Mouse (Mus musculus): ENCODE results near the gene Capn11.

The Capn11 gene

DNA sequence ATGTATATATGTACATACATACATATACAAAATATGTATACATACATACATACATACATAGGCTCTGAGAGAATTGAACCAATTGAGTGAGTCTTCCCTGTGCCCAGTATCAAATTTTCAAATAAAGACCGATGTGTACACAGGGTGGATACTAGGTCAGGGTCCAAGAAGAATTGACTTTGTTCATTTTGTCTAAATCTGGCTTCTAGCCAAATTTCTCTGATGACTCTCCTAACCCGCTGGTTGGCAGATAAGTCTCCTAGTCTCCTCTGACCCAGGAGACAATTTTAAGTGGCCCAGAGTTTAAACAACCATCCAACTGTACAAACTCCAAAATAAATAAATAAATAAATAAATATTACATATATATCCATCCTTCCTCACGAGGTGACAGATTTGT, 60.2 kb downstream of the Capn11 start:
- DNase-seq (ENCODE audit: low spot score), result no peak

DNA sequence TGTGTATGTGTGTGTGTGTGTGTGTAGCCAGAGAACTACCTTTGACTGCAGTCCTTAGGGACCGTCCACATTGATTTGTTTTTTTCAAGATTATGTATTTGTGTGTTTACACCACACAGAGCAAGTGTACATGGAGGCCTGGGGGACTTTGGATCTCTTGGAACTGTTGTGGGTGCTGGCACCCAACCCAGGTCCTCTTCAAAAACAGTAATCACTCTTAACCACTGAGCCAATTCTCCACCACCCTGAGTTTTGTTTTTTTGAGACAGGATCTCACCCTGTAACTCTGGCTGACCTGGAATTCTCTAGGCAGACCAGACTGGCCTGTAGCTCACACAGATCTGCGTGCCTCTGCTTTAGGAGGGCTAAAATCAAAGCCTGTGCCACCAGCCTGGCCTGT, 60.7 kb downstream of the Capn11 start:
- no peak for DNase-seq (ENCODE audit: low spot score)

DNA sequence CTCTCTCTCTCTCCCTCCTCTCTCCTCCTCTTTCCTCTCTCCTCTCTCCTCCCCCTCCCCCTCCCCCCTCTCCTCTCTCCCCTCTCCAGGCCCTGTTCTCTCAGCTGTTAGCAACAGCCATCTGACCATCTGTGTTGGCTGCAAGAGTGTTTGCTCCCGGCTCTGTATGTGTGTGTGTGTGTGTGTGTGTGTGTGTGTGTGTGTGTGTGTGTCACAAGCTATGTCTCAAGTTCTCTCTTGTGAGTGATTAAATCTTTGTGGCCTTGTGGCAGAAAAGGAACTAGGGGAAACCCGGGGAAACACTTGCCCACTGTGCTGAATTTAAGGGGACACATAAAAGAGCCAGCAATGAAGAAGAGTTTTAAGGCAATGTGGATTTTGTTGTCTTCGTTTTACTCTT, 61.3 kb downstream of the Capn11 start:
- no peak for DNase-seq (ENCODE audit: low spot score)

DNA sequence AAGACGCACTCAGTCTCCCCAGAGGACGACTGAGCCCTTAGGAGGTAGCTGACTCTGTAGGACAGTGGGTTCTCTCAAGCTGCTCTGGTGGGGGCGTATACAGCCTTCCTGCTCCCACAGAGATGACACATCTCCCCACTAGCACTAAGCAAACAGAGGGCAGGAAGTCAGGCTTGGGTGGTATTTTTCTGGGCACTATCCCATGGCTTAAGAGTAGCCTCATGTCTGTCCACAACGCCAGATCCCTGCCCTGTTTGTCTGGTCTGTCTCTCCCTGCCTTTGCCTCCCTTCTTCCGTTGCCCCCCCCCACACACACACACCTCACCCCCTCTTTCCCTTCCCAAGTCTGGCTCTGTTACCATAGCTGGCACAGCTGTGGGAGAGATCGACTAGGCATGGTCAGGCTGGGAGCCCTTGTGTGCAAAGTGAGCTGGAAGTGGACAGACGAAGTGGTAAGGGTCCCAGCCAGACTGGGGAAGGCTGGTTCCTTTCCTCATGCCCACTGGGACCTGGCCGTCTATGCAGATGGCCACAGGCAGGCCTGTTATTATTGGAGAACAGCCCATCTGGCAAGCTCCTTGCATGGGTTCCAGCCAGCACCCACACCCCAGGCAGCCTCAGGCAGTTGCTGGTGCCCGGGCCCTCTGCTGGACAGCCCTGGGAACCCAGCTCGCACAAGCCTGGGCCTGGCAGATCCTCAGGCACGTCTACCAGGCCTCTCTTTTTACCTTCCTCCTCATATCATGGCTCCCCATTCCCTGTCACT, 62.3 kb downstream of the Capn11 start:
- DNase-seq (ENCODE audit: low spot score), result peak; percentile 51

DNA sequence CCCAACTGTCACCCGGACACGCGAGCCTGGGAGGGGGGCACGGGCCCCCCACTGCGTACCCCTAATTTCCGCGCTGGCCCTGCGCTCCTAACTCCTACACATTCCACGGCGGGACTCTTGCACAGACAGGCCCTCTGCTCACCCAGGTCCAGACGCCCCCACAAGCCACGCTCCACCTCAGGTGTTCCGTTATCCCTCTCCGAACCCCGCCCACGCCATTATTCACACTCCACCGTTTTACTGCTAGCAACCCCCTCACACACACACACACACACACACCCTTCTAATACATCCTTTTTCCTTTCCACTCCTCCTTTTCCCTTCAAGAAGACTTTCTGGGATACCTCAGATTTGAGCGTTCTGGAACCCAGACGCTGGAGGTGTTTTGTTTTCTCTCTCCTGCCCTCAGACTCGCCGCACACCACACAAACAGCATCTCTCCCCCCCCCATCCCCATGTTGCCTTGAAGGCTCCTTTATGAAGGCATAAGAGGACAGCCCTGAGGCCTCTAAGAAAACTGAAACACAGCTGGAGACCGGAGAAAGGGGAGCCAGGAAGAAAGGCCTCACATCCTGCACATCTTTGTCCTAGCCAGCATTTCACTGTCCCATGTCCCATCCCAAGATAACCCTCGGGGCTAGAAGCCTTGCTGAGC, 63.3 kb downstream of the Capn11 start:
- no peak for DNase-seq (ENCODE audit: low spot score)

DNA sequence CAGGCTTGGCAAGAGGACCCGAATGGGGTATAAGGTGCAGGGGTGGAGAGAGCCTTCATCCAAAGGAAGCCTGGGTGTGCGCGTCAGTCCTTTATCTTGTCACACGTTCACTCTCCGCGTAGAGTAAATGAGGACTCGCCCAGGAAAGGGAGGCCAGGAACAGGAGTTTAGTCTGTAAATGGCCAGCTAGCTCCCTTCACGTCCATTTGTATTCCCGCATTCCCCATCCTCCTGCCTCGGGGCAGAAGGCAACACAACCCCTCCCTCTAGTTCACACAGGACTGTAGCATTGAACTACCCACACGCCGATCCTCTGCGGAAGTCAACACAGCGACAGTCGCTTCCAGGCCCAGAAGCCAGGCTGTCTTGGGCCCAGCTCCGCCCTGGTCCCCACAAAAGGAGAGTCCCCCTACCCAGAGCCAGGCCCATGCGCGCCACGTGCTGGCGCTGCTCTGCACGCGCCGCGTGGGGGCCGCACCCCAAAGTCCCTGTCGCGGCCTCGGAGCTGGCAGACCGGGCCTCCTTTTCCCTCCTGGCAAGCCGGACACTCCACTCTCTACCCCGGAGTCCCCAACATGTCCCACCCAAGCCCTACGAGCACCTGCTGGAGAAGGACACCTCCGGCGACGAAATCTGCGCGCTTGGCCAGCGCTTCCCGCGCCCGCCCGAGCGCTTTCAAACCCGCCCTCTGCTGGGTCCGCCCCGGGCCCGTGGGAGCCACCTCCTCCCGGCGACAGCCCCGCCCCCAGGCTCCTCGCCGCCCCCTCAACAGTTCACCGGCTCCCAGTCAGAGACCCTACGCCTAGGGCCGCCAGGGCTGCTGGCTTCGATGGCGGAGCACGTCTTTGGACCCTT, 64.0 kb downstream of the Capn11 start:
- DNase-seq (ENCODE audit: low spot score), result peak; percentile 67

DNA sequence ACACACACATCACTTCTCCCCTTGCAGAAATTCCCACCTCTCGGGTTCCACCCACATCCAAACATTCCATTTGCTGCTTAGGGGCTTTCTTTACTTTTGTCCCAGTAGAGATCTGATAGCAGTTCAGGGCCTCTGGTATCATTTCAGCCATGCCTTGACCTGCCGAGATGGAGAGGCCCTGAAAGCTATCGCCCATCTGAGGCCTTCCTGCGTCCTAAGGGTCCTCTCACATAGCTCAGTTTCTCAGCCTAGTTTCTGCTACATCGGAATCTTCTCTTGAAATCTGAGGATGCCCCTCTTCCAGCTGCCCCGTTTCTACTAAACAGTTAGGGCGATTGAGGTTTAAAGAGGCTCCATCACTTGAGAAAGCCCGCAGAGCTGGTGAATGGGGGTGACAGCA, 64.9 kb downstream of the Capn11 start:
- DNase-seq (ENCODE audit: low spot score), result no peak

DNA sequence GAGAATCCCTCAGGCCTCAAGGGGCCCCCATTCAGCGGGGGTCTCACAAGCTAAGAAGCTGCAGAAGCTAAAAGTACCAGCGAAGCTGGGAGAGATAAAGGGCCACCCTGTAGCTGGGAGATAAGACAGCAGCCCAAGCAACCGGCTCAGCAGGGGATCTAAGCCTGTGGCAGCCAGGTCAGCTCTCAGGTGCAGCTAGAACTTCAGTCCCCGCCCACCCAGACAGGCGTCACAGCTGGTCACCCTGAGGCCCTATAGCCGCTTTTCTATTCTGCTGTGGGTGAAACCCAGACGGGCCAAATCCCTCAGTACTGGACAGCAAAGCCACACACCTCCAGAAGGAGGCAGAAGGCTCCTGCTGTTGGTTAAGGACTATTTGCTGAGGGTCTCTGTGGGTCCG, 65.6 kb downstream of the Capn11 start:
- DNase-seq (ENCODE audit: low spot score), result peak; percentile 59

DNA sequence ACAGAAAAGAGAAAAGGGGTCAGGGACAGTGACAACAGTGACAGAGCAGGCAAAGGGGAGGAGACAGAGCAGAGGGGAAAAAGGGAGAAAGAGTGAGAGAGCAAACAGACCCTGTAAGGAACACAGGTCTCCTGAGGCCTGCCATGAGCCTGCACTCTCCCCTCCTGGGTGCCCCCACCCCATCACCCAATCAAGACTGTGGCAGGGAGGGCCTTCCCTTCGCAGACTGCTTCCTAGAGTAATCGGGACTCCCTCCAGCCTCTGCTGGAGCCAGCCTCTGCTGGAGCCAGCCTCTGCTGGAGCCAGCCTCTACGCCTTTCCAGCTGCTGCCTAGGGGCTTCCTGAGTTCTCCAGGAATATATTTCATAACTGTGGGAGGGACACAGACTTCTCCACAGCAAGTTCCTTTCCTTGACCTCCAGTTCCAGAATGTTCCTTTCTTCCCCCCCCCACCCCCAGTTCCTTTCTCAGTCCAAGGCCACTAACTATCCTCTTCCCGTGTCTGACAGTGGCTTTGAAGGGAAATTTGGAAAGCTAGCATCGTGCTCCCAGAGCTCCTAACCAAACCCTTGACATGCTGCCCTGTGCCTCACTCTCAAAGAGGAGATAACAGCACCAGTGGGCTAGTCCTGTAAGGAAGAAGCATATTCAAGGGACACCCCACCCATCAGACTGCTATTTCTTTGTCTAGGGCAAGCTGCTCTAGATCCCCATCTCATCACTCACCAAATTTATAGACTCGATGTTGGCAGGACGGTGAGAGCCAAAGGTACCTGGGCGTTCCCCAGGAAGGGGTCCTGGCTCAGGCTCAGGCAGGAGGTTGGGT, 66.3 kb downstream of the Capn11 start:
- no peak for DNase-seq (ENCODE audit: low spot score)

DNA sequence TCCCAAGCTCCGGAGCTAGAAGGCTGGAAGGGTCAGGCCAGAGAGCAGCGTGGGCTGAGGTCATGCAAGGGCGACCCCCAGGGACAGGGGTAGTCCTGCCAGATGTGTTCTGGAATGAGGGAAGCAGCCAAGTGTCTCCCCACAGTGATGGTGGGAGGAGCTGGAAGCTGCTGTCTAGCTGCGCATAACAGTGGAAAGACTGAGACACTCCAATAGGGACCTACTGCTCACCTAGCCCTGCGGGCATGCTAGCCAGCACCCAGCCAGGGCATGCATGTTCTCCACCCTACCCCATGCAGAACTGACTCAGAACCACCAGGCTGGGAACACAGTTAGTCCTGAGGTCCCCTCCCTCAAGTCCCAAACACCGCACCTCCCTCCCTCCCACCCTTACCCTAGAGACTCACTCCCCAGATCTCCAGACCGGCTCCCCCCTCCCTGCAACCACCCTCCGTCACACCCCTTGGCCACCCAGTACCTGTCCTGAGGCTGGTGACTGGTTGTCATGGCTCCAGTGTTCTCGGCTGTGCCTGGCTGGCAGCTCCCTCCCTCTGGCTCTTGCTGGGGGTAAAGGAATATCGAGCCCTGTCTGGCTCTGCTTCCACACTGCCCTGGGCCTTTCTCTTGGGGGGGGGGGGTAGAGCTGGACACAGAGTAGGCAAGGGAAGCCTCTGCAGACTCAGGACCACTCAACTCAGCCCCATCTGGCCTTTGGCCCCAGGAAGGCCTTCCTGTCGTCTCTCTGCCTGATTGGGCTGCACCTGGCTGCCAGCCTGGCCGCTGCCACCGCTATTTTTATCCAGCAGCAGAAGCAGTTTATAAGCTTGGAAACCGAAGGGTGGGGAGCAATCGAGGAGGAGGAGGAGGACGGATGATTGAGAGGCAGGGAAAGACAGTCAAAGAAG, 67.2 kb downstream of the Capn11 start:
- DNase-seq (ENCODE audit: low spot score), result peak; percentile 0

DNA sequence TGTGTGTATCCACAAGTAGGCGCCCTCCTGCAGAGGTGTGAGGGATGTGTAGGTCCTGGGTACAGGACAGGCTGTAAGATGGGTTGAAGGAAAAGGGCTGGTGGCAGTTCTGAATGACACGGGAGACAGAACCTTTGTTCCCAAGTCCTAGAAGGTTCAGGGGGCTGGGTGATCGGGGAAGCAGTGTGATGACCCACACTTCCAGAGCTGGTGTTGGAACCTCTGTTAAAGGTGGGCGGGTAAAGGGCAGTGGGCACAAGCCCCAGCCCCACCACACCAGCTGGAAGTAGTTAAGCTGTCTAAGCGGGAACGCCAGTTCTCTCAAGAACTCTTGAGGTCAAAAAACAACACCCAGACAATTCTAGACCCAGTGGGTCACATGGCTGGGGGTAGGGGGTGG, 68.7 kb downstream of the Capn11 start:
- DNase-seq (ENCODE audit: low spot score), result no peak

DNA sequence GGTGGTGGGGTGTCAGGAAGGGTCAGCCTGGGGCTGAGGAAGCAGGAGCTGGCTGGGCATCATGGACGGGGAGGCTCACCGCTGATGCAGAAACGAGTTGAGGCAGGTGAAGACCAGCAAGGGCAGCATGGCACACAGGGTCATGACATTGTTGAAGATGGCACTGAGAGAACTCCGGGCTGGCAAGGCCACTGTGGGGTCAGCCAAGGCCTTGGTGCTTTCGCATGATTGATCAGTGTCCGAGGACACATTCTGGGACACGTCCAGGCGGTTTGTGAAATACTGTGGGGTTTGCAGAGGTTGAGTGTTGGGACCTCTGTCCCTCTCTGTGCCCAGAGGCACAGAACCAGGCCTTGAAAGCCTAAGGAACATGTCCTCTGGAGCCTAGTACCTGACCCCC, 69.3 kb downstream of the Capn11 start:
- DNase-seq (ENCODE audit: low spot score), result no peak

DNA sequence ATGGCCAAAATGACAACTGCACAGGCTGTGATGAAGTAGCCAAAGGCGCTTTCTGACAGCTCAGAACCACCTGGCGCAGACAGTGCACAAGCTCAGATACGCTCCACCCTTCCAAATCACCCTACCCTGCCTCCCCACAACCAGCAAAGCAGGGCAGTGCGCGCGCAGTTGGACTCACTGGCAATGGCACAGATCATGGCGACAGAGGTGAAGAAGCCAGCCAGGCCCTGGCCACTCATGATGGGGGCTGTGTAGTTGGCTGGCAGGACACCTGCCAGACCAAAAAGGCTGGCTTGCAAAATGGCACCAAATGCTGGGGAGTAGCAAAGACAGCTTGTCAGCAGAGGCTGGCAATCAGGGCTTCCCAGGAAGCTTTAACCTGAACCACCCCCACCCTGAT, 69.9 kb downstream of the Capn11 start:
- no peak for DNase-seq (ENCODE audit: low spot score)

DNA sequence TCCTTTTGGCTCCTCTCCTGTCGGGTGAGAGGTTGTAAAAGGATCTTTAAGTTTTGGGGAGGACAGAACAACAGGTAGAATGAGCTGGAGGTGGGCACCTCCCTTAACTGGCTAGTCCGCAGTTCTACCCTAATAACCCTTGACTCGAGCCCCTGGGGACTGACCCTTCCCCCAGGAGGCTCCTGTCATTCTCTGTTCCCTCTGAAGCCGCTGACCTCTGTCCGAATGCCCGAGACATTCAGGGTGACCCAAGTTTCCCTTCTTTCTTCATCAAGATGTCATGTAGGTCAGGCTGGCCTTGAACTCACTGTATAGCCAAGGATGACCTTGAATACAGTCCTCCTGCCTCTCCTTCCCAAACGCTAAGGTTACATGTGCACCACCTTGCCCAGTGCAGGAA, 70.8 kb downstream of the Capn11 start:
- DNase-seq (ENCODE audit: low spot score), result no peak

DNA sequence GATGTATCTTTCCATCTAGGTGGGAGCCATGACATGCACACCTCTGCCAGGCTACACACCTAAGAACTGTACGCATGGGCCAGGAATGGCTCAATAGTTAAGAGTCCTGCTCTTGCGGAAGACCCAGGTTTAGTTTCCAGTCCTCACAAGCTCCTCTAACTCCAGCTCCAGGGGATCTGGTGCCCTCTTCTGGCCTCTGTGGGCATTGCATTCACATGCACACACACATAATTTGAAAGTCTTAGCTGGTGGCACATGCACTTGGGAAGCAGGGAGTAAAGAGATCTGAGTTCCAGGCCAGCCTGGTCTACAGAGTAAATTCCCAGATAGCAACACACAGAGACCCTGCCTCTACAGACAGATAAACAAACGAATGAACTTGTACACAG, 72.7 kb downstream of the Capn11 start:
- DNase-seq (ENCODE audit: low spot score), result no peak

DNA sequence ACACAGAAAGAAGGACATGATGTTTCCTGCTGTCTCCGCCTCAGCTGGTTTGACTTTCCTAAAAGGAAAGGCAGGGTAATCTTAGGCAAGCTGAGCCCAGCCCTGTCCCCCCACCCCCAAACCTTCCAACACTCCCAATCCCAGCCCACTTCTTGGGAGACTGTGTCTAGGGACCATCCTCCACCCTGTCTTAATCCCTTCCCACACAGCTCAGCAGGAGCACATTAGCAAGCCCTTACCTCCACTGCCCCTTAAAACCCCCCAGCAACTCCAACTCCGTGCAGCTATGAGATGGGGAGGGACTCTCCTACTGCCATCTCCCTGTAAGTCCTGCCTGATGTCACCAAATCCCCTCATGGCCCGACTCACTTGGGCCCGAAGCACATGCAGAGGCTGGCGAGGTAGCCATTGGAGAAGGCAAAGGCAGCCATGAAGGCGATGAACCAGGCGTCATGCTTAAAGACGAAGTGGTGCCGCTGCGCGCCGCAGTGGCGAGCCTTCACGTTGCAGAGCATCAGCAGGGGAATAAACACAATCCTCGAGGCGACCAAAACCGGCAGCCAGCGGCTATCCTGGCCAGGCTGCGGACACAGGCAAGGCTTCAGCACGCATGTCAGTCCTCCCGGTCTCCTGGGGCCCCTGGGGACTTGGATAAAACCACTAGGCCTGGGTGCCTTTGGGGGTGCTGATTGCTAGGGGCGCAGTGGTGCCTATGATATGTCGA, 73.2 kb downstream of the Capn11 start:
- DNase-seq (ENCODE audit: low spot score), result no peak

DNA sequence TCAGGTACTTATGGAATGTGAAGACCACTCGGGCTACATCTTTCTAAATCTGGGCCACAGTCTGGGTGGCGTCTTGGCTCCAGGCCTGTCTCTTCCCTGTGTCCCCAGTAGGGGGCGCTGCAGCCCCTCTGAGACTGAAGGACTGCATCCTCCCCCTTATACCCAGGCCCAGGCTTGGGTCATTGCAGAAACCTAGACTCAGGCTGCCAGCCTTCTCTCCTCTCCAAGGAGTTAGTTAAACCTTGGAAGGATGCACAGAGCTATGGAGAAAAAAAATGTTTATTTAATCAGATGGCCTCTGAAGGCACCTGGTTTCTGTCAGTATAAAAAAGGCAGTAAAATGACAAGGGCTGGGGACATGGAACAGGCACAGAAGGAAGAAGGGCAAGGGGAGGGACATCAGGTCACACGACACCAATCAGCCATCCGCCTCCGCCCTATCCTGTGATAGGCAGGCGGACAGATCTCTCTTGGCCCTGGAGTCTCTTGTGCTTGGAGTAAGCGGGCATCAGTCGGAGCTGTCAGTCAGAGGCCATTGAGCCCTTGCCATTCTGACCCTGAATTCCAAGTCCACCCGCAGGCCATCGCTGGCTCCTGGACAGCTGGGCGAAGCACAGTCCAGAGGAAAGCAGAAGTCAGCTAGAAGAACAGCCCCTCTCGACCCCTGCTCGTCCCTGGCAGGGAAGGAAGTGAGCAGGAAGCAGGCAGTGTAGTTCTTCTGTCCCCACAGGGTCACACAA, 74.0 kb downstream of the Capn11 start:
- peak; percentile 50 for DNase-seq (ENCODE audit: low spot score)

DNA sequence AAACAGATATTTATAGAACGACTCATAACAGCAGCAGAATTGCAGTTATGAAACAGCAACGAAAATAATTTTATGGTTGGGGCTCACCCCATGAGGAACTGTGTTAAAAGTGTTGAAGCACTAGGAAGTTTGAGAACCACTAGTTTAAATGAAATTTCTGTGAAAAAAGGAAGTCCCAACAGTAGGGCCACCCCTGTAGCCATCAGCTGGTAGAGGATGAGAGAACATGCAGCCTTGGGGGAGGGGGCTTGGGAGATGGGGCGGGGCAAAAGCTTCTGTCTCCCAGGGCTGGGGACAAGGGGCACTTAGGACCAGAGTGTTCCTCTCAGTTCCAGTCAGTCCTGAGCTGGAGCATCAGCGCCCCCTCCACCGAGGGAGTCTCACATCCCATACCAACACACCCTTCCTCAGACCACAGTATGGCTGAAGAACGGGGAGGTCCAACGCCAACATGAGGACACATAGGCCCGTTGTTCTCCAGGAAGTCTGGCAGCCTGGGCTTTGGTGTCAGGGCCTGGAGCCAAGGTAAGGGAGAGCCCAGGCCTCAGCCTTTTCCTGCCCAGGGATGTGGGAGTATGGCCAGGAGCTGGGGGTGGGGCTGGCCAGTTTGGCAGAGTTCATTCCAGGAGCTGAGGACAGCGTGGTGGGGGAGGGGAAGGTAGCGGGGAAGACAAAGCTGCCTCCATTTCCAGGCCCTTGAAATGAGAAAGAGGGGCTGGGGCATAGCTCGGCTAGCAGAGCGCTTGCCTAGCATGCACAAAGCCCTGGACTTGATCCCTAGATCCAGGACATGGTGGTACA, 74.8 kb downstream of the Capn11 start:
- DNase-seq (ENCODE audit: low spot score), result no peak
